Mouse (Mus musculus): Measurements from ENCODE around the gene Maz.

DNA sequence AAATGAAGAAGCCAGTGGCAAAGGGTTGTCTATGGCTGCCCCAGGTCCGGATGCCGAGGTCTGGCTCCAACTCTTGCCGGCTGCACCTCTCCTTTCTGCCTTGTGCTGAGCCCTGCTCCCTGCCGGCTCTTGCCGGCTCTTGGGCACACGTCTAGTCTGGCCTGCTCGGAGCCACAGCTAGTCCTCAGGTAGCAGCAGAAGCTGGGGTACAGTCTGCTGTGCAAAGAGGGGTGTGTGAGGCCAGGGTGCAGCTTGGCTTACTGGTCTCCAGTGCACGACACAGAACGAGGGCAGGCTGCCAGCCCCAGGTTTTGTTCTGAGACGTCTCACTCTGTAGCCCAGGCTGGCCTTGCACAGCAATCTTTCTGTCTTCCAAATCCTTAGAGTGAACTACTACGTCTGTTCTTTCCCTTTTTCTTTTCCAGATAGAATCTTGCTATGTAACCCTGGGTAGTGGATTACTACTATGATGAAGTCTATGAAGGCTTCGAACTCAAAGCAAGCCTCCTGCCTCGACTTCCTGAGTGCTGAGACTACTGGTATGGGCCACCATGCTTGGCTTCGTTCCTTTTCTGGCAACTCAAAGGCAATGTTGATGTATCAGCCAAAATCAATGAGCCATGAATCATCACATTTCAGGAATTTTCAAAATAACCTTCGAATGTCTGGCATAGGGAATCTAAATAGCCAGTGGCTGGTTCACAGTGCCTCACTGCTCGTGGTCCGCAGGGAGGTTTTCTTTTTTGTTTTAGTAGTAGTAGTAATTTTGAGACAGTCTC, 17.3 kb downstream of the Maz start:
- TF ChIP-seq CTCF (IDR thresholded peaks at IDR 0.05; ENCODE audit: low read depth) (no peak), EP300 (optimal IDR thresholded peaks at IDR 0.05) (no peak)

All from stomach, postnatal 0 days (tissue).